Mouse (Mus musculus) cortical plate, adult 2 months (tissue): ENCODE data around the gene Tmem259. TPM values are rescaled to one million over a fixed set of nuclear protein-coding genes. Genes with fewer than 3 reads are reported as not detected.
A peak's percentile ranks its signal among the peaks of the same experiment; 100 is the strongest.

Source experiments
- H3K27ac ChIP-seq: fragments of 200-500 bp; 2 replicates; pipeline ENCODE4 v1.5.1; 2012; ENCODE audit warnings: low read length, control low read depth, inconsistent platforms; ENCODE audit not compliant: insufficient read depth
- H3K4me1 ChIP-seq: fragments of 200-500 bp; 2 replicates; pipeline ENCODE4 v1.6.1; 2011; ENCODE audit warnings: low read length; ENCODE audit not compliant: control insufficient read depth, insufficient read depth
- H3K4me3 ChIP-seq: fragments of 200-500 bp; 2 replicates; pipeline ENCODE4 v1.5.1; 2011; ENCODE audit warnings: mild to moderate bottlenecking, low read length, control low read depth; ENCODE audit not compliant: insufficient read depth
- CTCF ChIP-seq: fragments of 200-500 bp; IDR thresholded peaks from 2 replicates; pipeline ENCODE4 v1.5.1; 2011; ENCODE audit warnings: mild to moderate bottlenecking, control low read depth, low read length; ENCODE audit not compliant: insufficient read depth; ENCODE audit errors: extremely low read depth
- POLR2A ChIP-seq: fragments of 200-500 bp; IDR thresholded peaks from 2 replicates; pipeline ENCODE4 v1.6.1; 2011; ENCODE audit warnings: mild to moderate bottlenecking, low read length, control low read depth; ENCODE audit not compliant: insufficient read depth; ENCODE audit errors: extremely low read depth
- polyA plus RNA-seq: library from polyadenylated mRNA; depleted of rRNA; stranded (reverse); fragments of >200 nt; gene quantifications from 2 replicates; pipeline ENCODE4 v1.2.3, GENCODE M21; 2012

Gene Tmem259
- polyA plus RNA-seq, 1 experiment, result 168 TPM

DNA sequence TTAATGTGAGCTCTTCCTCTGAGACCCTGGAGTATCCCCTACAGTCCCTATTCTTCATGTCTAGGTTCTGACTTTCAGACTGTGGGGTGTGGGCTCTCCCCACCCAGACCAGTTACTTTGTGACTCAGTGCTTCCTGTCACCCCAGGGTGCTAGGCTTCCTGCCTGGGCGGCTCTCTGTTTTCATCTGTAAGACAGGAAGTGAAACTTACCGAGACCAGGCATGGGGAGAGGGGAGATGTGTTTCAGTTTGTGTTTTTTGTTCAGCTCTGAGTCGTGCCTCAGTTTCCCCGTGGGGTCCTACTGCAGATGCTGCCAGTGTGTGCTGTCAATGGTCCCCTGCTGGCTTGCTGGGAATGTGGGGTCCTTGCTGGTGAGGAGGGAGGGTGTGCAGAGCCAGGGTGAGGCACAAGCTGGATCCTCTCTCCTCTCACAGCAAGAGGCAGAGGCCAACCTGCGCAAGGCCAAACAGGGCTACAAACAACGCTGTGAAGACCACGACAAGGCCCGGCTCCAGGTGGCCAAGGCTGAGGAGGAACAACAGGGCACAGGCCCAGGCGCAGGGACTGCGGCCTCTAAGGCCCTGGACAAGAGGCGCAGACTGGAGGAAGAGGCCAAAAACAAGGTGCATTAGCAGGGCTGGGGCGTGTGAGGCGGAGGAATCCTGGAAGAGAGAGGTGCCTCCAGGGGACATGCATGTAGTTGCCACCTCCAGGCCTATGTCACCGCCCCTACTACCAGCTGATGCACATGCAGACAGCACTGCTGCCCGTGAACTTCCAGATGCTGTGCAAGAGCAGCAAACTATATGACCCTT lies 40.3 kb upstream of the Tmem259 start:
- Histone ChIP-seq H3K4me1 (no peaks in the 10 kb centered on the region), H3K27ac (0 out of 2 replicates have a peak overlapping the region, but pooled peaks have one; percentile 25), H3K4me3 (no peak overlapping the region)
- TF ChIP-seq CTCF (no peak), POLR2A (no peak)

DNA sequence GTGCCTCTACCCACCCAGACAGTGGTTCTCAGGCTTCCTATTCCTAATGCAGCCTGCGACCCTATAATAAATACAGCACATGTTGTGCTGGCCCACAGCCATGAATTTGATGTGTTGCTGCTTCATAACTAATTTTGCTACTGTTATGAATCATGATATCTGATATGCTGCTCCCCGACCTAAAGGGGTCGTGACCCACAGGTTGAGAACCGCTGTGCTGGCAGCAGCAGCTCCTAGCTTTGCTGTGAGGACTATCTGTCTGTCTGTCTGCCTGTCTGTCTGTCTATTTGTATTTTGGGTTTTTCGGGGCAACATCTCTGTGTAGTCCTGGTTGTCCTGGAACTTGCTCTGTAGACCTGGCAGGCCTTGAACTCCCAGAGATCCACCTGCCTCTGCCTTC lies 39.6 kb upstream of the Tmem259 start:
- H3K4me3 ChIP-seq, result no peak overlapping the region
- H3K4me1 ChIP-seq, result no peaks in the 10 kb centered on the region
- TF ChIP-seq CTCF (no peak), POLR2A (no peak)
- H3K27ac ChIP-seq, result no peak overlapping the region

DNA sequence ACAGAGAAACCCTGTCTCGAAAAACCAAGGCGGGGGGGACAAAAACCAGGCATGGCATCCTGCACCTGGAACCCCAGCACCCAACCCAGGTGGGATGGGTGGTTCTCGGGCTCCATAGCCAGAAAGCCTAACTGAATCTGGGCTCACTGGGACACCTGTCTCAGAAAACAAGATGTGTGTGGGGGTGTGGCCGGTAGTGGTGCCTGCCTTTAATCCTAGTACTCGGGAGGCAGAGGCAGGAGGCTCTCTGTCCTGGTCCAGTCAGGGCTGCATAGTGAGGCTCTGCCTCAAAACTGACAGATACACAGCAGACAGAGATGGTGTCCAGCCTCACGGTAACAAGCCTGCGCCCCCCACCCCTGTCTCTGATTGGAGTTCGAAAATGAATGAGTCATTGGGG lies 38.7 kb upstream of the Tmem259 start:
- Histone ChIP-seq H3K4me3 (no peak overlapping the region), H3K4me1 (no peaks in the 10 kb centered on the region), H3K27ac (no peak overlapping the region)
- TF ChIP-seq POLR2A, result no peak

DNA sequence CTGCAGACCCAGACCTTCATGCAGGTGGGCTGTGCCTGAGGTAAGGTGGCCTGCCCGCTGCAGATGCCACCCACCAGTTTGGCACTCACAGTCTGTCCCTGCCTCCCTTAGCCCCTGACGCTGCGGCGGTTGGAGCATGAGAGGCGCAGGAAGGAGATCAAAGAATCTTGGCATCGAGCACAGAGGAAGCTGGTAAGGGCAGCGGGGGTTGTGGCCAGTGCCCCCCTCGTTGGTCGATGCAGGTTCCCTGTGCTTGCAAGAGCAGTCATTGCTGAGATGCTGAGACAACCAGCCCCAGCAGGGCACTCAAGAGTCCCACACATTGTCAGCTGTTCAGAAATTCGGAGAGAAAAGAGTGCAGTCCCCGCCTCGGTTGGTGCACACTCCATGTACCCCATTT lies 38.0 kb upstream of the Tmem259 start:
- TF ChIP-seq POLR2A, result no peak
- no peak for TF ChIP-seq CTCF
- H3K27ac ChIP-seq, result no peak overlapping the region
- H3K4me3 ChIP-seq, result no peak overlapping the region
- H3K4me1 ChIP-seq, result no peaks in the 10 kb centered on the region

DNA sequence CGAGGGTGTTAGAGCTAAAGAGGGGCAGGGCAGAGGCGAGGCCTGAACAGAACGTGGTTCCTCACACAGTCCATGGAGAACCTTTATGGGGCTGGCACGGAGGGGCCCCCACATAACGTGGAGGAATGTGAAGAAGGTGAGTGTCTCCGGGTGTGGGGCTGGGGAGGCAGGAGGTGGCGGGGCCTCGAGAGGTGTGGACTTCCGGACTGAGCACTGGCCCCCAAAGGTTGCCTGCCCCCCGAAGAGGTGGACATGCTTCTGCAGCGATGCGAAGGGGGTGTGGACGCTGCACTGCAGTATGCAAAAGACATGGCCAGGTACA lies 37.2 kb upstream of the Tmem259 start:
- no peaks in the 10 kb centered on the region for H3K4me1 ChIP-seq
- TF ChIP-seq CTCF (no peak), POLR2A (no peak)
- no peak overlapping the region for H3K27ac ChIP-seq
- H3K4me3 ChIP-seq, result no peak overlapping the region

DNA sequence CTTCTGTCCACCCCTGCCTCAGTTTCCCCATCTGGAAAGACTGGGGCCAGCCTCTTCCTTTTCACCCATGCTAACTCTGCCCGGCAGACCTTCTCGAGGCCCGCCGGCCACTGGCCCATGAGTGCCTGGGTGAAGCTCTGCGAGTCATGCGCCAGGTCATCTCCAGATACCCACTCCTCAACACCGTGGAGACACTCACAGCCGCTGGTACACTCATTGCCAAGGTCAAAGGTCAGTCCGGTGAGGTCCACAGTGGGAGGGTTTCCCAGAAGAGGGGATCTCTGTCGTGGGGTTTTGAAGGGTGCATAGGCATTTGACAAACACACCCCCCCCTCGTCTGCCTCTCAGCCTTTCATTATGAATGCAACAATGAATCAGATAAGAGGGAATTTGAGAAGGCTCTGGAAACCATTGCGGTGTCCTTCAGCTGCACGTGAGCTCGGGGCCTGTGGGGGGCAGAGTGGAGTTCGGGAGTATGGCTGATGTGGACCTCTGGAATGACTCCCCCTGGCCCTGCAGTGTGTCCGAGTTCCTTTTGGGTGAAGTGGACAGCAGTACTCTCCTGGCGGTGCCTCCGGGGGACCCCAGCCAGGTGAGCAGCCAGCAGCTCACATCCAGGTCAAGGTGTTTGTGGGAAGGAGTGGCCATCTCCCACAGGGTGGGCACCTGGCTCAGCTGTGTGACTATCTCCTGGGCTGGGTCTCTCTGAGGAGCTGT lies 36.6 kb upstream of the Tmem259 start:
- Histone ChIP-seq H3K4me1 (no peaks in the 10 kb centered on the region), H3K4me3 (no peak overlapping the region), H3K27ac (no peak overlapping the region)
- no peak for TF ChIP-seq POLR2A
- TF ChIP-seq CTCF, result no peak

DNA sequence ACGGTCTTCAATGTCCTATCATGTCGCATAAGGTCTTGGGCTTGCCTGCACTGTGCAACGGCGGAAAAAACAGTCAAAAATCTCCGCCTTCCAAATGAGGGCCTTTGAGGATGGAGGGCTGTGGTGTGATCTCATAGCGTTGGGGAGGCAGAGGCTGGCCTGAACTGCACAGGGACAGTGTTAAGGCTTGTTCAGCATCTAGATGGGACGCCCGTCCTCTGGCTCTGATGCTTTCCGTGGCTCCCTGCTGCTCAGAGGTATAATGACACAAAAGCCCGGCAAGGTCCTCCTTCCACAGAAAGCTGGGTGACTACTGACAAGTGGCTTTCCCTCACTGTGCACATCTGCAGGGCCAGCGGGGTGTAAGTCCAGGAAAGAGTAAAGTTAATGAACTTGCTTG lies 36.1 kb upstream of the Tmem259 start:
- Histone ChIP-seq H3K27ac (no peak overlapping the region), H3K4me1 (no peaks in the 10 kb centered on the region)
- TF ChIP-seq CTCF, result no peak
- no peak for TF ChIP-seq POLR2A

DNA sequence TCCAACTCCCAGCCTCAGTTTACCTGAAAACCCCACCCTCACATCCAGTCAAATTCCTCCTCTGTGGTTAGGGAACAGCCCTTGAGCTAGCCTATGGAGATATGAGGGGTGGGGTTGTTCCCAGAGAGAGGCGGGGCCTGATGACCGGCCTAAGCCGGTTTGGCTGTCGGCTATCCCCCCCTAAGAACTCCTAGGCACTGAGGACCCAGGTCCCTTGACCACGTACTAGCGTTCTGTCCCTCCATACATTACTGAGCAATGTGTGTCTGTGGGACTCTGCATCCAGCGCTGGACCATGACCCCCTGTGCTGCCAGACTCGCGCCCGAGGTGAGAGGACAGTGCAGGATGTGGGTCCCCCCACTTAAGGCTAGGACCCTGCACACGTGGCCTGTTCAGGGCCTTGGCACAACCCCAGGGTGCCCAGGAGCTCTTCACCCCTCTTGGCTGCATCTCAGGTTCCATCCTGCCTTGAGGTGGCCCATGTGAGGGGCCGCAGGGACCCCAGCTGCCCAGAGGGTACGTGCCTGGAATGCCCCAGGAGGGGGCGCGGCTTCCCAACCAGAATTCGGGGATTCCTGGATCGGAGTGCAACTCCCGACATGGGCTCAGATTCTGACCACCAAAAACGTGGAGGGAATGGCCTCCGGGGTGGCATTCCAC lies 35.5 kb upstream of the Tmem259 start:
- TF ChIP-seq CTCF (no peak), POLR2A (no peak)
- Histone ChIP-seq H3K27ac (no peak overlapping the region), H3K4me1 (no peaks in the 10 kb centered on the region), H3K4me3 (no peak overlapping the region)

More for the DNA sequence above, 36.1 kb upstream of the Tmem259 start:
- H3K4me3 ChIP-seq, result no peak overlapping the region

DNA sequence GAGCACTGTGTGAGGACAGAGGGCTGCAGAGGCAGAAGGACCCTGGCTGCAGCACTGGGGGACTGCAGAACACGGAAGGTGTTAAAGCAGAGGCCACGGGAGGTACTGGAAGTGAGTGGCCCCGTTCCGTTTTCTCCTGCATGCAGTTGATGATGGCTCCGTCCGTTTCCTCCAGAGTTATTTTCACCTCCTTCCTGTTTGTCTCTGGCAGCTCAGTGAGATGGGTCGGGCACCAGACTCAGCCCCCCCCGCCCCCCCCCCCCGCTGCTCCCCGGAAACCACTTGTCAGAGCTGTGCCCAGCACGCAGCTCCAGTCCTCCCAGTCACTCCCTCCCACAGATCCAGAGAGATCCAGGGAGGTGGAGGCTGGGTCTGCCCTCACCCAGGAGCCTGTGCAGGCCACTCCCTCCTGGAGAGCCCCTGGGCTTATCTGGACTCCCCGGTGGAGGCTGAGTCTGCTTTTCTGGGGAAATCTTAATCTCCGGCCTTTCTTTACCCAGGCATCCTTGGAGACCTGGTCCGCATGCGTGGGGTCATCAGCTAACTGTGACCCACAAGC lies 34.7 kb upstream of the Tmem259 start:
- TF ChIP-seq CTCF (no peak), POLR2A (no peak)
- Histone ChIP-seq H3K4me1 (no peaks in the 10 kb centered on the region), H3K4me3 (no peak overlapping the region), H3K27ac (no peak overlapping the region)

DNA sequence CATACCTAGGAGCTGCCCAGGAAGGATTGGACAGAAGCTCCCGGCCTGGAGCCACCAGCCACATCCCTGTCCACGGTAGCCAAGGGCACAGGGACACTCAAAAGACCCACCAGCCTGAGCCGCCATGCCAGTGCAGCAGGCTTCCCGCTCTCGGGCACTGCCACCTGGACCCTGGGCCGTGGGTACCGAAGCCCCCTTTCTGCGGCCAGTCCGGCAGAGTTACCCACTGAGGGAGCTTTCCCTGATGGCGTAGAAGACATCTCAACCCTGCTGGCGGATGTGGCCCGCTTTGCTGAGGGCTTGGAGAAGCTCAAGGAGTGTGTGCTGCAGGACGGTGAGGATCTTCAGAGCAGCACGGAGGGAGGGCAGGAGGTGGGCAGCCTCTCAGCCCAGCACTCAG lies 33.6 kb upstream of the Tmem259 start:
- H3K4me3 ChIP-seq, result no peak overlapping the region
- H3K27ac ChIP-seq, result 0 out of 2 replicates have a peak overlapping the region, but pooled peaks have one; percentile 44
- TF ChIP-seq POLR2A, result no peak
- TF ChIP-seq CTCF, result no peak
- no peaks in the 10 kb centered on the region for H3K4me1 ChIP-seq
